Mouse (Mus musculus) spleen, adult 2 months (tissue): Measurements from ENCODE around the gene Dnajb11. TPM values are rescaled to one million over a fixed set of nuclear protein-coding genes. Genes with fewer than 3 reads are reported as not detected.

Source experiments
- DNase-seq, 2 experiments: peaks; one replicate each; pipeline versions ENCODE4 v3.0.0 to v3.0.0-alpha.2; 2012 to 2021; ENCODE audit warnings: low spot score in 2 of 2, low read depth in 1 of 2
- H3K27ac ChIP-seq: fragments of 200-500 bp; 2 replicates; pipeline ENCODE4 v1.5.1; 2012; ENCODE audit warnings: low read length, inconsistent platforms; ENCODE audit not compliant: insufficient read depth
- H3K27me3 ChIP-seq: fragments of 200-500 bp; 2 replicates; pipeline ENCODE4 v1.6.1; 2012; ENCODE audit warnings: mild to moderate bottlenecking, moderate library complexity, low read length, inconsistent platforms; ENCODE audit not compliant: control insufficient read depth, insufficient read depth
- H3K36me3 ChIP-seq: fragments of 200-500 bp; 2 replicates; pipeline ENCODE4 v1.6.1; 2012; ENCODE audit warnings: mild to moderate bottlenecking, low read length, inconsistent platforms; ENCODE audit not compliant: control insufficient read depth, insufficient read depth
- H3K4me1 ChIP-seq: fragments of 200-500 bp; 2 replicates; pipeline ENCODE4 v1.6.1; 2011; ENCODE audit warnings: inconsistent platforms; ENCODE audit not compliant: control insufficient read depth, insufficient read depth, insufficient read length
- H3K4me3 ChIP-seq: fragments of 200-500 bp; 2 replicates; pipeline ENCODE4 v1.5.1; 2011; ENCODE audit warnings: mild to moderate bottlenecking, inconsistent platforms; ENCODE audit not compliant: insufficient read depth, insufficient read length; ENCODE audit errors: extremely low read depth
- CTCF ChIP-seq: fragments of 200-500 bp; IDR thresholded peaks from 2 replicates; pipeline ENCODE4 v1.5.1; 2011; ENCODE audit warnings: mild to moderate bottlenecking, inconsistent platforms; ENCODE audit not compliant: insufficient read depth, insufficient read length, insufficient replicate concordance; ENCODE audit errors: extremely low read depth
- POLR2A ChIP-seq: fragments of 200-500 bp; IDR thresholded peaks from 2 replicates; pipeline ENCODE4 v1.6.1; 2011; ENCODE audit warnings: low read depth, low read length, inconsistent platforms
- WGBS: fragments of 180-500 bp; shearing (Covaris S2); methylation state at CpG from one replicate; pipeline ENCODE4 v1.1.7; 2018; 5-methylcytosine and 5-hydroxymethylcytosine counted together
- polyA plus RNA-seq: library from polyadenylated mRNA; depleted of rRNA; stranded (reverse); fragments of >200 nt; gene quantifications from 2 replicates; pipeline ENCODE4 v1.2.3, GENCODE M21; 2012

Gene Dnajb11
- polyA plus RNA-seq, 1 experiment: 13.3 TPM

DNA sequence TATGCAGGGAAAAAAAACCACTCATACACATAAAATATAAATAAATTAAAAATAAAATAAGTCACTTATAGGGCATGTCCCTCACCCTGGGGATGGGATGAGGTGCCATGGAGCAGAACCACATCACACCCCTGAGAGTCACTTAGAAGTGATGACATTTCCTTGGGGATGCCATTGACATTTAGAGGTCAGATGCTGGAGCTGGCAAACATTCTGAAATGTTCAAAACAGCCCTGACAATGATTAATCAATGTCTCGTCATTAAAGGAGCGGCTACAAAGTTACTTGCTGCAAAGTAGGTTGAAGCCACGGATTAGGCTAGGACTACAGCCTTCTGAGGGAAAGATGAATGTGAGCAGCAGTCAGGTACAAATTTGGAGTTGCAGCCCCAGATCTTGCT lies 43.7 kb downstream of the Dnajb11 start:
- Histone ChIP-seq H3K27ac (no peak overlapping the region), H3K27me3 (no peaks in the 10 kb centered on the region), H3K4me1 (no peaks in the 10 kb centered on the region), H3K36me3 (no peaks in the 10 kb centered on the region), H3K4me3 (no peak overlapping the region)
- TF ChIP-seq POLR2A: no peak
- TF ChIP-seq CTCF: no peak
- no peak for DNase-seq
- WGBS: 84% methylated on average over 3 of the region's 3 CpGs

GRCm38 (mm10) chr16:22909290-22909689 lies 51.6 kb downstream of the Dnajb11 start:
- TF ChIP-seq POLR2A: no peak
- TF ChIP-seq CTCF: no peak
- no peak for DNase-seq
- Histone ChIP-seq H3K4me1 (no peaks in the 10 kb centered on the region), H3K4me3 (no peak overlapping the region), H3K27me3 (no peaks in the 10 kb centered on the region), H3K36me3 (no peaks in the 10 kb centered on the region), H3K27ac (no peak overlapping the region)
- 93% methylated on average over 6 of the region's 6 CpGs for WGBS

DNA sequence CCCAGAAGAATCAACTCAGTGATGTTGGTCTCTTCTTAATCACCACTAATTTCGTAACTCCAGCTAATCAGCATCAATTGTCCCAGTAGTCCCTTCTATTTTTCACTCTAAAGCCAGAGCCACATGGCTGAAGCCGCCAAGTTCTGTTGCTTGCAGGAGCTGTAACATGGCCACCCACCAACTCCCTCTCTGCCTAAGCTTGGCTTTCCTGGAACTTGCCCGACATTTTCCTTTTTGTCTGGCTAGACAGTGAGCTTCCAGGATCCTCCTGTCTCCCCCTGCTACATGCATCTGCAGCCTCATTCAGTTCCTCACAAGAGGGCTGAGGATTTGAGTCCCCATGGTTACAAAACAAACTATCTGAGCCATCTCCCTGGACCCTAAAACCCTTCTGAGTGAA lies 54.3 kb downstream of the Dnajb11 start:
- no peaks in the 10 kb centered on the region for H3K4me1 ChIP-seq
- H3K27ac ChIP-seq: no peak overlapping the region
- H3K36me3 ChIP-seq: no peaks in the 10 kb centered on the region
- TF ChIP-seq POLR2A: no peak
- WGBS: 83% methylated on average over 3 of the region's 3 CpGs
- no peak overlapping the region for H3K4me3 ChIP-seq
- no peaks in the 10 kb centered on the region for H3K27me3 ChIP-seq
- no peak for DNase-seq

- no peak overlapping the region for H3K4me3 ChIP-seq
- no peaks in the 10 kb centered on the region for H3K4me1 ChIP-seq
- no peaks in the 10 kb centered on the region for H3K36me3 ChIP-seq
- WGBS: 91% methylated on average over 6 of the region's 6 CpGs
- TF ChIP-seq POLR2A: no peak
- TF ChIP-seq CTCF: no peak
- no peak overlapping the region for H3K27ac ChIP-seq
- DNase-seq: no peak
- no peaks in the 10 kb centered on the region for H3K27me3 ChIP-seq
Measured at GRCm38 (mm10) chr16:22912886-22913285, 55.2 kb downstream of the Dnajb11 start.

DNA sequence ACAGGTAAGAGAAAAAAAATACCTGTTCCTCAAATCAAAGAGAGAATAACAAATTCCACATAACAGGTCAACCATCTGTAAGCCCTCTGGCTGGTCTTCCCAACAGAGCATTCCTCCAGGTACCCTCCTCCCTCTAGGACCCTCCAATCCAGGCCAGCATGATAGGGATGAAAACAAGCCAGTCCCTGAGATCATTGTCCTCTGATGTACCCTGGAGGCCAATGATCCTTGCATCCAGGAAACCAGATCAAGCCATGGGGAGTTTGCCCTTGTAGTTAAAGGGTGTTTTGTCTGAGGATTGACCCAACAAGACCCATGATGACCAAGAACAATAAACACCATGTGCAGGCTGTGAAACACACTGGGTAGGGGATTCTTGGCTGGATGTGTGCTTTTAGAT lies 56.6 kb downstream of the Dnajb11 start:
- TF ChIP-seq CTCF: no peak
- no peak for TF ChIP-seq POLR2A
- Histone ChIP-seq H3K36me3 (no peaks in the 10 kb centered on the region), H3K4me3 (no peak overlapping the region), H3K4me1 (no peaks in the 10 kb centered on the region), H3K27ac (no peak overlapping the region), H3K27me3 (no peaks in the 10 kb centered on the region)
- no peak for DNase-seq

GRCm38 (mm10) chr16:22918034-22918433 lies 60.4 kb downstream of the Dnajb11 start, which contains the start of gene Fetub:
Gene Fetub, plus strand, starts transcription at chr16:22918334.
- Histone ChIP-seq H3K36me3 (no peaks in the 10 kb centered on the region), H3K4me1 (no peaks in the 10 kb centered on the region), H3K27me3 (no peaks in the 10 kb centered on the region), H3K4me3 (no peak within 1 kb of the TSS), H3K27ac (no peak within 1 kb of the TSS)
- 90% methylated on average over 5 of the region's 5 CpGs for WGBS
- no peak for DNase-seq
- TF ChIP-seq POLR2A (no peak), CTCF (no peak)

DNA sequence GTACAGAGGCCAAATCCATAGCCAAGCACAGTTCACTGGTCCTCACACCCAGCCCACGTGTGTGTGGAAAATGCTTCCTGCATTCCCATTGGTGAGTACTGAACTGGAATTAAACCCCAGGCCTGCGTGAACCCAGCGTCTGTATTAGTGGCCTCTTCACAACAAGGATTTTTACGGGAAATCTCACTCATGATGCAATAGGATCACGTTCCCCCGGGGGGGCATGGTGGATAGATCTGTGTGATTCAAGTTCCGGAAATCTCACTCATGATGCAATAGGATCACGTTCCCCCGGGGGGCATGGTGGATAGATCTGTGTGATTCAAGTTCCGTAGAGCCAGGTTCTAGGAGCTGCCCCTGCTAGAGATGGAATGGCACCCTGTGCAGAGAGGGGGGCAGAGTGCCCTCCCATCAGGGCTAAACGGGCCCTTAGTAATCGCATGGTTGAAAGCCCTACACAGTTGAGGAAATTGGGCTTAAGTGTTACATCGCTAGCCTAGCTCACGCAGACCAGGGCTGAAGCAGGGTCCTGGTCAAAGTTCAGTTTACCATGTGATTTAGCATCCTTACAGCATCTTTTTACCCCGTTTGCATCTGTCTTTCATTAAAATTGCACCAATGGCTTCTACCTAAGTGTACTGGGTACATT lies 61.1 kb downstream of the Dnajb11 start:
- Histone ChIP-seq H3K4me1 (no peaks in the 10 kb centered on the region), H3K27me3 (no peaks in the 10 kb centered on the region), H3K4me3 (no peak overlapping the region), H3K36me3 (no peaks in the 10 kb centered on the region), H3K27ac (no peak overlapping the region)
- 89% methylated on average over 15 of the region's 15 CpGs for WGBS
- no peak for TF ChIP-seq POLR2A
- DNase-seq: no peak
